Mouse (Mus musculus): ENCODE measurements around the gene Sarm1. TPM values are rescaled to one million over a fixed set of nuclear protein-coding genes. Genes with fewer than 3 reads are reported as not detected.
A peak's percentile ranks its signal among the peaks of the same experiment; 100 is the strongest.

Sarm1 gene
- polyA plus RNA-seq, 1 experiment from 2014 or later = 0.14 TPM

DNA sequence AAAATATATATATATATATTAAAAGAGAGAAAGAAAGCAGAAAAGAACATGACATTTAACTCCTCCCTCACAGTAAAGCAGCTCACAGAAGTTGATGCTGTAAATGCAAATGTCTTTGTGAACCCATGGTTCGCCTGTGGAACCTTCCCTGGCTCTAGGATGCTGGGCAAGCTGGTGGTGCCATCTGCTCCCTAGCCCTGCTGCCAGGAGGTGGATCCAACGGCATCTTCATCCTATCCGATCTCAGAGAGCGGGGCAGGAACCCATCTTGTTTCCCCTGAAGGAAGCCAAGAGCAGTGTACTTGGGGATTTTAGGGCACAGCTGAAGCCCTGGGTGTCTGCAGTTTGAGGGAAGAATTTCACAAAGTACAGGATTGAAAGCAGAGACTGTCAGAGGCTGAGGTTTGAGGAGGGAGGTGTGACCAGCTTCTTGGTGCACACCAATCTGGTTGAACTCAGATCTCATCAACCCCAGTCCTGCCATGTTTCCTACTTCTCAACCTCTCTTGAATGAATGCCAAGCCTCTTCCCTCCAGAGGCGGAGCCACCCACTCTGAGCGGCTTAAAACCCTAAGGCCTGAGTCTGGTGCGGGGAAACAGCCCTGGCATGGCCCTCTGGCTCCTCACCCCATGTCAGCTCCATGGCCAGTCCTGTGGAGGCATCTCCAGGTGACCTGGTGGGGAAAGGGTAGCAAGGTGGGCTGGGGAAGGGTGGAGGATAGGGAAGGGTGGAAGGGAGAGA is 5.5 kb upstream of the Sarm1 start, which contains the start of gene Sebox:
Gene Sebox, plus strand, starts transcription at position 539 of the 742 bp plus-strand sequence.
- no peak for ATAC-seq
- TF ChIP-seq CTCF (IDR thresholded peaks at IDR 0.05; ENCODE audit: low read depth) = no peak
- TF ChIP-seq EP300 (IDR thresholded peaks at IDR 0.05; ENCODE audit: low read depth) = no peak
- Histone ChIP-seq H3K27ac (ENCODE audit: low read depth) (no peak within 1 kb of the TSS), H3K36me3 (replicated peaks; ENCODE audit: insufficient read depth, low read length) (peaks cover 11% of the 10 kb centered on the region), H3K4me1 (ENCODE audit: insufficient read depth) (peaks cover 9% of the 10 kb centered on the region), H3K4me3 (ENCODE audit: low read depth, low read length) (no peak within 1 kb of the TSS), H3K9me3 (ENCODE audit: low read length) (no peaks in the 10 kb centered on the region), H3K4me2 (ENCODE audit: low read depth, low read length) (no peak within 1 kb of the TSS), H3K9ac (replicated peaks) (no peak within 1 kb of the TSS), H3K27me3 (ENCODE audit: insufficient read depth, low read length) (no peaks in the 10 kb centered on the region)
- 65% methylated on average over 7 of the region's 7 CpGs for WGBS (ENCODE audit: insufficient replicate concordance)
- DNase-seq = no peak

DNA sequence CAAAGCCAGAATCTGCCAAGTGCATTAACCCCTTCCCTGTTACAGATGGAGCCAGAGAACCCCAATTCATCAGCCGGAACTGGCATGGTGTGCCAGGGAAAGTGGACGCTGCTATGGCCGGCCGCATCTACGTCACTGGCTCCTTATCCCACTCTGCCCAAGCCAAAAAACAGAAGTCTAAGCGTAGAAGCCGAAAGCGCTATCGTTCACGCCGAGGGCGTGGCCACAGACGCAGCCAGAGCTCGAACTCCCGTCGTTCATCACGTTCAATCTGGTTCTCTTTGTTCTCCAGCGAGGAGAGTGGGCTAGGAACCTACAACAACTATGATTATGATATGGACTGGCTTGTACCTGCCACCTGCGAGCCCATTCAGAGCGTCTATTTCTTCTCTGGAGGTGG is 4.0 kb upstream of the Sarm1 start:
- Histone ChIP-seq H3K27me3 (ENCODE audit: insufficient read depth, low read length) (peaks cover 13% of the 10 kb centered on the region), H3K4me3 (ENCODE audit: low read depth, low read length) (peak overlapping the region; percentile 53), H3K36me3 (replicated peaks; ENCODE audit: insufficient read depth, low read length) (no peaks in the 10 kb centered on the region; the same call in 1 of the 2 replicates), H3K9me3 (ENCODE audit: low read length) (no peaks in the 10 kb centered on the region), H3K9ac (replicated peaks) (0 out of 2 replicates have a peak overlapping the region, but pooled peaks have one; percentile 44), H3K4me1 (ENCODE audit: insufficient read depth) (peaks cover 23% of the 10 kb centered on the region), H3K27ac (ENCODE audit: low read depth) (peak overlapping the region; percentile 61), H3K4me2 (ENCODE audit: low read depth, low read length) (peak overlapping the region; percentile 65)
- ATAC-seq = no peak
- 67% methylated on average over 20 of the region's 20 CpGs for WGBS (ENCODE audit: insufficient replicate concordance)
- no peak for TF ChIP-seq CTCF (IDR thresholded peaks at IDR 0.05; ENCODE audit: low read depth)
- TF ChIP-seq EP300 (IDR thresholded peaks at IDR 0.05; ENCODE audit: low read depth) = no peak
- no peak for DNase-seq

DNA sequence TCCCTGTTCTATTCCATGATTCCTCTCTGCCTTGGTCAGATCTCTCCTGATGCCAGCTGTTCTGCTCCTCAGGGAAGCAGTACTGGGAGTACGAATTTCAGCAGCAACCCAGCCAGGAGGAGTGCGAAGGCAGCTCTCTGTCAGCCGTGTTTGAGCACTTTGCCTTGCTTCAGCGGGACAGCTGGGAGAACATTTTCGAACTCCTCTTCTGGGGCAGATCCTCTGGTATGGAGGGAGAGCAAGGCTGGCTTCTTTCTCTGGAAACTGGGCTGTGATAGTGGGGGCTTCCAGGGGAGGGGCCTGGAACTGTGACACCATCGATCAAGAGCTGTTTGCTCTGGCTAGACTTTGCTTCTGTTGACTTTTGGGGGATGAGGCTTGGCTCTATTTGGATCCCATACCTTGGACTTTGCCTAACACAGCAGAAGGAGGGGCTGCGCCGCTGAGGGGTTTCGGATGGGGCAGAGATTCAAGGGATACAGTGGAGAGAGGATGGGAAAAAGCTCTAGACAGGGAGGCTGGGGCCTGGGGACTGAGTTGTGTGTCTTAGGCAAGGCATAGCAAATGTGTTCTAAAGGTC is 3.2 kb upstream of the Sarm1 start:
- peaks cover 23% of the 10 kb centered on the region for H3K4me1 ChIP-seq (ENCODE audit: insufficient read depth)
- peak overlapping the region; percentile 53 for H3K4me3 ChIP-seq (ENCODE audit: low read depth, low read length)
- DNase-seq (peak; percentile 59), ATAC-seq (peak; percentile 83)
- peaks cover 21% of the 10 kb centered on the region for H3K27me3 ChIP-seq (ENCODE audit: insufficient read depth, low read length)
- 56% methylated on average over 9 of the region's 9 CpGs for WGBS (ENCODE audit: insufficient replicate concordance)
- peak overlapping the region; percentile 59 for H3K9ac ChIP-seq (replicated peaks)
- TF ChIP-seq EP300 (IDR thresholded peaks at IDR 0.05; ENCODE audit: low read depth) (peak; percentile 53; the same call in 1 of the 2 replicates), CTCF (IDR thresholded peaks at IDR 0.05; ENCODE audit: low read depth) (no peak)
- no peaks in the 10 kb centered on the region for H3K36me3 ChIP-seq (replicated peaks; ENCODE audit: insufficient read depth, low read length)
- H3K27ac ChIP-seq (ENCODE audit: low read depth) = peak overlapping the region; percentile 86
- H3K9me3 ChIP-seq (ENCODE audit: low read length) = no peaks in the 10 kb centered on the region
- peak overlapping the region; percentile 78 for H3K4me2 ChIP-seq (ENCODE audit: low read depth, low read length)

DNA sequence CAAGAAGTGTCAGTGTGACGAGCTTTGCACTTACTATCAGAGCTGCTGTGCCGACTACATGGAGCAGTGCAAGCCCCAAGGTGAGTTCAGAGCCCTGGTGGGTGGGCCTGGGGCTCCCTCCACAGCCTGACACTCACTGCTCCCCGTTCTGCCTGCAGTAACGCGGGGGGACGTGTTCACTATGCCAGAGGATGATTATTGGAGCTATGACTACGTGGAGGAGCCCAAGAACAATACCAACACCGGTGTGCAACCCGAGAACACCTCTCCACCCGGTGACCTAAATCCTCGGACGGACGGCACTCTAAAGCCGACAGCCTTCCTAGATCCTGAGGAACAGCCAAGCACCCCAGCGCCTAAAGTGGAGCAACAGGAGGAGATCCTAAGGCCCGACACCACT is 2.0 kb upstream of the Sarm1 start:
- peaks cover 26% of the 10 kb centered on the region for H3K27me3 ChIP-seq (ENCODE audit: insufficient read depth, low read length)
- no peak for ATAC-seq
- no peak for TF ChIP-seq EP300 (IDR thresholded peaks at IDR 0.05; ENCODE audit: low read depth)
- no peak for TF ChIP-seq CTCF (IDR thresholded peaks at IDR 0.05; ENCODE audit: low read depth)

DNA sequence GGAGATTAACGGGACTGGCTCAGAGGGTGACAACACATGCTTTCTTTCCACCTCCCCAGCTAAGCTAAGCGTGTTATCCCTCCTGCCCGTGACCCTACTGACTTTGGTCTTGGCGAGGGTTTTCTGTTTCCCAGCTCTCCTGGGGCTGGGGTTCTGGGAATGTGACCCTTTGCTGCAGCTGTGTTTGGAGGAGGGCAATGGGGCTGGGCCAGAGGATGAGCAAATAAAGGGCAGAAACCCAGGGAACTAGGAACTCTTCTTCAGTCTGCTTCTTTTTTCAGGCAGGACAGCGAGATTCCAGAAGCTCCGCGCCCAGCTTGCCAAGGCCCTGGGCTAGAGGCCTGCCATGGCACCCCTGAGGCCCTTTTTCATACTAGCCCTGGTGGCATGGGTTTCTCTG is 1.4 kb upstream of the Sarm1 start, which contains the start of gene Vtn:
Gene Vtn, plus strand, starts transcription at position 88 of the 400 bp plus-strand sequence.
- DNase-seq = peak; percentile 55
- peak; percentile 46 for ATAC-seq
- peaks cover 23% of the 10 kb centered on the region for H3K4me1 ChIP-seq (ENCODE audit: insufficient read depth)
- H3K27me3 ChIP-seq (ENCODE audit: insufficient read depth, low read length) = peaks cover 28% of the 10 kb centered on the region
- H3K4me2 ChIP-seq (ENCODE audit: low read depth, low read length) = peak within 1 kb of the TSS; percentile 78
- H3K9me3 ChIP-seq (ENCODE audit: low read length) = no peaks in the 10 kb centered on the region
- H3K4me3 ChIP-seq (ENCODE audit: low read depth, low read length) = peak within 1 kb of the TSS; percentile 53
- no peak for TF ChIP-seq CTCF (IDR thresholded peaks at IDR 0.05; ENCODE audit: low read depth)
- no peak for TF ChIP-seq EP300 (IDR thresholded peaks at IDR 0.05; ENCODE audit: low read depth)
- peak within 1 kb of the TSS; percentile 59 for H3K9ac ChIP-seq (replicated peaks)
- 42% methylated on average over 7 of the region's 7 CpGs for WGBS (ENCODE audit: insufficient replicate concordance)
- H3K36me3 ChIP-seq (replicated peaks; ENCODE audit: insufficient read depth, low read length) = no peaks in the 10 kb centered on the region
- peak within 1 kb of the TSS; percentile 86 for H3K27ac ChIP-seq (ENCODE audit: low read depth)

More for the DNA sequence above, 2.0 kb upstream of the Sarm1 start:
- Histone ChIP-seq H3K4me3 (ENCODE audit: low read depth, low read length) (peak overlapping the region; percentile 53), H3K27ac (ENCODE audit: low read depth) (peak overlapping the region; percentile 86), H3K9me3 (ENCODE audit: low read length) (no peaks in the 10 kb centered on the region), H3K9ac (replicated peaks) (peak overlapping the region; percentile 59), H3K4me1 (ENCODE audit: insufficient read depth) (peaks cover 23% of the 10 kb centered on the region), H3K4me2 (ENCODE audit: low read depth, low read length) (peak overlapping the region; percentile 78), H3K36me3 (replicated peaks; ENCODE audit: insufficient read depth, low read length) (no peaks in the 10 kb centered on the region)
- WGBS (ENCODE audit: insufficient replicate concordance) = 34% methylated on average over 16 of the region's 16 CpGs
- DNase-seq = no peak

DNA sequence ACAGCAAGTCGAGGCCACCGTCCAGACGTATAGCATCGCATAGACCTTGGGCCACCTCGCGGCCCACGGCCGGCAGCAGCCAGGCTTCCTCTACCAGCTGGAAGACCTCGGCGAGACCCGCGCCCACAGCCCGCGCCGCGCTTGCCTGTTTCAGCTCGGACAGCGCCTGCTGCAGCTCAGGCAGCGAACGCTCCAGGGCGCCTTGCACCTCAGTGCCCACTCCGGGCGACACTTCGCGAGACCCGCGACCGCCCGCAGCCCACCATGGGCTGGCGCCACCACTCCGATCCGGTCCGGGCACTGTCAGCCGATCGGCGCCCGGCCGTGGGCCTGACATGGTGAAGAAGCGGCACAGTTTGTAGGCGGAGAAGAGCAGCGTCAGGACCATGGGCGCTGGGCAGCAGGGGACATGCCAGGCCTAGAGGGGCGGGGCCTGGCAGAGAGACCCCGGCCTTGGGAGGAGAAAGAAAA is 448 bp downstream of the Sarm1 start:
- TF ChIP-seq EP300 (IDR thresholded peaks at IDR 0.05; ENCODE audit: low read depth) (no peak), CTCF (IDR thresholded peaks at IDR 0.05; ENCODE audit: low read depth) (no peak)
- Histone ChIP-seq H3K4me2 (ENCODE audit: low read depth, low read length) (peak overlapping the region; percentile 78), H3K27ac (ENCODE audit: low read depth) (no peak overlapping the region), H3K9me3 (ENCODE audit: low read length) (no peaks in the 10 kb centered on the region), H3K36me3 (replicated peaks; ENCODE audit: insufficient read depth, low read length) (no peaks in the 10 kb centered on the region), H3K27me3 (ENCODE audit: insufficient read depth, low read length) (peaks cover 28% of the 10 kb centered on the region), H3K9ac (replicated peaks) (no peak overlapping the region), H3K4me3 (ENCODE audit: low read depth, low read length) (peak overlapping the region; percentile 51), H3K4me1 (ENCODE audit: insufficient read depth) (peaks cover 18% of the 10 kb centered on the region)
- 1% methylated on average over 44 of the region's 44 CpGs for WGBS (ENCODE audit: insufficient replicate concordance)
- peak; percentile 31 for DNase-seq
- no peak for ATAC-seq

All from liver, postnatal 0 days (tissue).